Mouse (Mus musculus): ENCODE data around the gene Tbc1d19.

DNA sequence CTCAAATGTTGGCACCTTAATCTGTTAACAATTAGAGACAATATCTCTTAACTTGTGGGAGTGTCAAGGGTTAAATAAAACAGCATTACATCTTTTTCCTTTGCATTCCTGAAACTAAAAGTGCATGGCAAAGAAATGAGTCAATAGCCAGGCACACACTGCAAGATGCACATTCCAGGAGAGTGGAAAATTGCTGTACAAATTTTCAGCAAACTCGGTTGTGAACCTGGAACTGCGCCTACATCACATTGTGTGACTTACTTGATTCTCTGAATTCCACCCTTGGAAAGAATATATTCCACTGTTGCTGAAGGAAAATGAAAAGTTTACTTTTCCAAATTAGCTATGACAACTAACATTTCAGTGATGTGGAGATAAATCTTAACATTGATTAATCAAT, 8.0 kb upstream of the Tbc1d19 start:
- TF ChIP-seq GATA1 (IDR thresholded peaks at IDR 0.05; ENCODE audit: borderline replicate concordance, low read length) (no peak), FLI1 (IDR thresholded peaks at IDR 0.05; ENCODE audit: low read length) (no peak)
